Mouse (Mus musculus): ENCODE data around the gene Ikzf4.
"Not testable (repeated sequence)": the region's sequence is repeated elsewhere in the genome, so short reads cannot be mapped to it uniquely, and the experiment has no call there.

The Ikzf4 gene

DNA sequence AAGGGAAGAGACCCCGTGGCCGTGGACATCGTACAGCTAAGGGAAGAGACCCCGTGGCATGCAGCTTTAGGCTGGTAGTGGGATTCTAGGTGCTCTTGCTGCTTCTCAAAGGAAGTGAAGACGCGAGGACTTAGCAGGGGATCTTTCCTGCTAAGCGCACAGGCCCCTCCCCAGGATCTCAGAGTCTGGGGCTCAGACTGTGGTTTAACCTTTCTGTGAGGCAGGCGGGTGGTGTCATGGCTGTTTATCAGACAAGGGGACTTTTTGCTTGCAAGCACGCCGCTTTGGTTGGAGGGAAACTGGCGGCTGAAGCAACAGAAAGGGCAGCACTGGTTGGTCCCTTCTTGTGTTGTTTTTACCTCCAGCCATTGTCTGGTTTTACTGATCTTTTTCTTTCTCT lies 8.8 kb downstream of the Ikzf4 start:
- peak; percentile 86 for DNase-seq

DNA sequence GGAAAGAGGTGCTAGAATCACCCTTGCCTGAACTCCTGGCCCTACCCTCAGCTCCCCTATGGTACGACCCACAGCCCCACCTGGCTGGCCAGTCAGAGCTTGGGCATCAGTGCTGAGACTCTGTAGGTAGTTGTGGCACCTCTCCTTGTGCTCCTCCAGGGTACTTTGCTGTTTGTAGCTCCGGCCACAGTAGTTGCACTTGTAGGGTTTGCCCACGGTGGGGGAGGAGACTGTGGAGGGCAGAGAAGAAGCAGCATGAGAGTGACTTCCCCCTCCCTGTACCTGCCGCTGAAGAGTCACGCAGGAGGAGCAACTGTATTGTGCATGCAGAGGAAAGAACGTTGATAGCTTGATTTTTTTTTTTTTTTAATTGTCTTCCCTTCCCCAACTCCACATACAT lies 9.2 kb downstream of the Ikzf4 start:
- peak; percentile 70 for DNase-seq

DNA sequence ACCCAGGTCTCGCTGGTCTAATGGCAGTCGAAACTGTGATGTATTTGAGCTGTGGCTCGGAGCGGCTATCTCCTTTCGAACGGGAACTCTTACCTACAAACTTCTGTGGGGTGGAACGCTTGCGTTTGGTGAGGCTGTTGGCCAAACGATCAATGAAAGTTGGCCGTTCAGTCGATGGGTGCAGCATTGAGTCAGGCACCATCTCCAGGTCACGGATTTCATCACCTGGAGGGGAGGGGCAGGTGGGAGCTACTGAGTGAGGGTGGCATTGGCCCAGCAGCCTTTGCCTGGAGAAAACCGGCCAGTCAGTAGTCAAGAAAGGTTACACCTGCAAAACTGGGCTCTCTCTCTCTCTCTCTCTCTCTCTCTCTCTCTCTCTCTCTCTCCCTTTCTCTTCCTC lies 10.1 kb downstream of the Ikzf4 start:
- DNase-seq, result no peak

DNA sequence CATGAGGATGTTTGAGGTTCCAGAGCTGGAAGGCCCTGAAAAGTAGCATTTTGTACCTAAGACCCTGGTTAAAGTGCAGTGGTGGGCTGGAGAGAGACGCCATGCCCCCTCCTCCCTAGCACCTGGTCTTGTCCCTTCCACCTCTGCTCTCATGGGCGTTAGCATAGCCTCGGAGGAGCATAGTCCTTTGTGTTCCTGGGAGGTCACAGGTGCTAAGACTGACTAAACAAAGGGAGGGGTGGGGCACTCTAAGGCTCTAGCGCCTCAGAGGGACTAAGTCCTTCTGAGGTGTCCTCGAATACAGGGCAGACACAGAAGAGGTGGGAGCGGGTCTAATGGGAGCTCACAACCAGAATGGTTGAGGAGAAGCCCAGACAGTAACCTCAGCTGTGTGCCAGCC lies 14.2 kb downstream of the Ikzf4 start:
- no peak for DNase-seq

DNA sequence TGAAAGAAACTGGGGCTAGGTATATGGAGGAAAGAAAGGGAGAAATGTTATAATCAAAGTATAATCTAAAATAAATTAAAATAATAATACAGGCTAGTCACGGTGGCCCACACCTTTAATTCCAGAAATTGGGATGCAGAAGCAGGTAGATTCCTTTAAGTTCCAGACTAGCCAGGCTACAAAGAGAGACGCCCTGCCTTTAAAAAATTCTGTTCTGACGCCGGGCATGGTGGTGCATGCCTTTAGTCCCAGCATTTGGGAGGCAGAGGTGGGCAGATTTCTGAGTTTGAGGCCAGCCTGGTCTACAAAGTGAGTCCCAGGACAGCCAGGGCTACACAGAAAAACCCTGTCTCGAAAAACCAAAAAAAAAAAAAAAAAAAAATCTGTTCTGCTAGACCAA lies 15.5 kb downstream of the Ikzf4 start:
- DNase-seq, result not testable (repeated sequence)

DNA sequence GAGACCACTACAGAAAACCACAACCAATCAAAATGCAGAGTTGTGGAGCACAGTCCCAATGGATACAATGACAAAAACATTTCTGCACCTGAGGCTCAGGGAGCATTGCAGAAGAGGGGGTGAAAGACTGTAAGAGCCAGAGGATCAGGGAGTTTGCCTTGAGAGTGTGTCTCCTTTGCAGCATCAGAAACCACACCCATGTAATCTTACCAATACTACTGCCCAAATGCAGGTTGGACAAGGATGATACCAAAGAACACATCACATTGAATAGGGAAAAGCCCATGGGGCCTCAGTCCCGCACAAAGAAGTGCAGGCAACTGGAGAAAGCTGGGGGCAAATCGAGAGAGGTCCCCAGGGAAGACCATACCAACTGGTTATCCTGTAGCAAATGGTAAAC lies 16.0 kb downstream of the Ikzf4 start:
- DNase-seq, result no peak

DNA sequence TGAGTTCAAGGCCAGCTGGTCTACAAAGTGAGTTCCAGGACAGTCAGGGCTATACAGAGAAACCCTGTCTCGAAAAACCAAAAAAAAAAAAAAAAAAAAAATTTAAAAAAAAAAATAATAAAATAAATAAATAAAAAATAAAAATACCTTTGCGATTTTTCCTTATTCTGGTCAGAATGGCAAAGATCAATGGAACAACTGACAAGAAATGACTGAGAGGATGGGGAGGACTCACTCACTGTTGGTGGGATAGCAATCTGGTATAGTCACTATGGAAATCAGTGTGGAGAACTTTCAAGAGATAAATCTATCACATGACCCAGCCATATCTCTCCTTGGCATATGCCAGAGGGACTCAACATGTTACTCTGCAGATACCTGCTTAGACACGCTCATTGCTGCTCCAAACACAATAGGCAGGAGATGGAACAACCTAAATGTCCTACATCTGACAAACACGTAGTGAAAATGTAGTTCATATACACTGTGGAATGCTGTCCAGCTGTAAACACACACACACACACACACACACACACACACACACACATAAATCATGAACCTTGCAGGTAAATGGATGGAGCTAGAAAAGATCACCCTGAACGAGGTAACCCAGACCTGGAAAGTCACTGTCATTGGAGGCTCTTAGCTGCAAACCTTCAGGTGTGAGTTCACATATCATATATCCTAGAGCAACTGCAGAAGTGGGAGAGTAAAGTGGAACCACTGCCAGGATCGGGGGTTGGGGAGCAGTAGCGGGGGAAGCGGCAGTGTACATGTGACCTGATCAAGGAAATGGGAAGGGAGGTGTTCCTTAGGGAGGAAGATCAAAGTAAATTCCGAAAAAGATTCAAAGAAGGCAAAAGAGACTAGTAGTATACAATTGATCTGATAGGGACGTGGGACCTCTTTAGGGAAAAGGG lies 18.1 kb downstream of the Ikzf4 start:
- no peak for DNase-seq

DNA sequence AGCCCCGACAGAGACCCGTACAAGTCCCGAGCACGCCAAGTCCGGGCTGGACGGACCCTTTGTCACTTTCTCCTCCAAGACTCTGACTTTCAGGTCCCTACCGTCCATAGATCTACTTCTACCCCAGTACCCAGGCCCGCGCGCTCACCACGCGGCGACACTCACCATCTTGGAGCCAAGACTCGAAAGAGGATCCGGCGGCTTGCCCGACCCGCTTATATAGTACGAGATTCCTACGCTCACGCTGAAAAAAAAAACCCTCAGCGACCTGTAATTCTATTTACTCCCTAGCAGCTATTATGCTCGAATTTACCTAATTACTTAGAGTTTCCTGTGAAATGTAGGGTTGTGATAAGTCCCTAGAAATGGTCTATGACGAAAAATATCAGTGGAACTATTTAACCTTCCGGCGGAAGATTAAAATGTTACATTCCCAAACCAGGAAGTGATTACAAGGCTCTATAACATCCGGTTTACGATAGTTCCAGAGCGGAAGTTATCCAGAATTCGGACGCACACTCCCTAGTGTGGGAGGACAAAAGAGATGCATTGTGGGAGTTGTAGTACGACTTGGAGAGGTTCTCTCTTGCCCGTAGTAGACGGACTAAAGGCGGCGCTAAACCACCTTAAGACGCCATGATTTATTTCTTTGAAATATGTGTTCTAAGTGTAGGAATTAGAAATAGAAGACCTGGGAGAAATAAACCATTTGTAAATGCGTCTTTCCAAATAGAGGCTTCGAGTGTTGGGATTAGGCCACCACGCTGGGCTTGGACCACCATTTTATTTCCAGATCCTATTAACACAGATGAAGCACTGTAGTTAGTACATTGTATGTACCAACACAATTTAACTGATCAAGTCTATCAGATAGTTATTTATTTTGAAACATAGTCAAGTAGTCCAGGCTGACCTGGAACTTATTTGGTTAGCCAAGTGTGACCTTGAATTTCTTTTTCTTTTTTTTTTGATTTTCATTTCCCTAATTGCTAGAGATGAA lies 19.2 kb downstream of the Ikzf4 start, which contains the start of gene Rps26:
Gene Rps26, minus strand, starts transcription at position 437 of the 1,000 bp plus-strand sequence.
- DNase-seq, result peak; percentile 90

DNA sequence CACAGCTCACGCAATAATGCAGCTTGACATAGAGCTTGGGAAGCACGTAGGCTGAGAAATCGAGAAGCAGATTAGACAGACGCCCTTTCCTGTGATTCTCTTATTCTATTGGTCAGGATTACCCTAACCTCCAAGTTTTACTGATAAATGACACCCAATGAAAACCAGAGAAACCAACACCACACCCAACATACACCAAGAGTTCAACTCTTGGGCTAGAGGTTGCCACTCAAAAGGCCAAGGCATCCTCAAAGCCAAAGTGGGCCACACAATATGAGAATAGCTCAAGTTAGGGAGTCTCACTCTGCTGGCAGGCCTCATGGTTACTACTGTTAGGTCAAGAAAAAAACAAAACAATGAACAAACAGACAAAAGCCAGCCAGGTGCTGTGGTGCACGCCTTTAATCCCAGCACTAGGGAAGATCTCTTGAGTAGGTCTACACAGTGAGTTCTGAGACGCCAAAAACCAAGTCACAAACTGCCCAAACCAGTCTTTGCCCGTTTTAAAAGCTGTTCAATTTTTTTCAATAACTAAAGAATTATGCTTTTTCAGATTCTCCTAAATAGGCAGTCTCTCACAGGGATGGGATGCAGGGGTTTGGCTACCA lies 20.4 kb downstream of the Ikzf4 start:
- DNase-seq, result no peak

DNA sequence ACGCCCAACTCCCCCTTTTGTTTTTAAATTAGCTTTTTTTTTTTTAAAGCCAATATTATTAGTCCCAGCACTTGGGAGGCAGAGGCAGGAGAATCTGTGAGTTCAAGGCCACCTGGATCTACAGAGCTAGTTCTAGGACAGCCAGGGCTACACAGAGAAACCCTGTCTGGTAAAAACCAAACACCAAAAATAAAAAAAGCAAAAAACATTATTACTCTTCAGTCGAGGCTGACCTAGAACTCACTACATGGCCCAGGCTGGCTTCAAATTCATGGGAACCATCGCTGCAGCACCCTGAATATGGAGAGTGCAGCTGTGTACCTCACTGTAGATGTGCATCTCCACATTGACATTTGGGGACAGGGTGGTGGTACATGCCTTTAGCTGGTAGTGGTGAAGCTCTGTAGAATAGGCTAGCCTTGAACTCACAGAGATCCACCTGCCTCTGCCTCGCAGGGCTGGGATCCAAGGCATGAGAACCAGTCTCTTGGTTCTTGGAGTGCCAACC lies 22.6 kb downstream of the Ikzf4 start:
- not testable (repeated sequence) for DNase-seq

DNA sequence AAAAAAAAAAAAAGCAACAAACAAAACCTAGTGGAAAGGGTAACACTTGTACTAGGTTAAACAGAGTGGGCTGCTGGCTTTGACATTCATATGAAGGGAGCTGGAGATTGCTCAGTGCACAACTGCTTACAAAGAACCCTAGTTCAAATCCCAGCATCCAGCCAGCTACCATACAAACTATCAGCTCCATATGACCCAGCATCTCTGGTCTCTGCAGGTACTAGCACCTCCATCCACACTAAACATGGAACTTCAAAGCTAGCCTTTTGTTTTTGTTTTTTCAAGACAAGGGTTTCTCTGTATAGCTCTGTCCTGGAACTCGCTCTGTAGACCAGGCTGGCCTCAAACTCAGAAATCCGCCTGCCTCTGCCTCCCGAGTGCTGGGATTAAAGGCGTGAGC lies 23.1 kb downstream of the Ikzf4 start:
- DNase-seq, result no peak

DNA sequence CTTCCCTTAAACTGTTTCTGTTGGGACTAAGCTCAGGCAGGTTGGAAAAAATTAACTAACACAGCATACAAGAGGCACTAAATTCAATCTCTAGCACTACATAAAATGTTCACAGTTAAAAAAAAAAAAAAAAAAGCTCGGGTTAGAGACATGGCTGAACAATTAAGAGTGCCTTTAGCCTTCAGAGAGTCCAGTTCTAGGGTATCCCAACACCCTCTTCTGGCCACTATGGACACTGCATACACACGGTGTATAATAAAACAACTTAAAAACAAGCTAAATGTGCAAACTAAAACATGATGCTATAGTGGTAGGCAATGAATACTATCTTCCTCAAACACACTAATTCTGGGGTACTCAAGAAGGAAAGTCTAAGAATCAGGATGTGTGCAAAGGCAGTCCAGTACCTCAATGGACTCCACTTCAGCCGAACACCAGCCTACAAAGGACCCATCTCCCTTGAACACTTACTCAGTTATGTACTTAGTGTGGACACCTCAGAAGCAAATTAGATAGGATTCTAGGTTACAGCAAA lies 23.7 kb downstream of the Ikzf4 start:
- no peak for DNase-seq

DNA sequence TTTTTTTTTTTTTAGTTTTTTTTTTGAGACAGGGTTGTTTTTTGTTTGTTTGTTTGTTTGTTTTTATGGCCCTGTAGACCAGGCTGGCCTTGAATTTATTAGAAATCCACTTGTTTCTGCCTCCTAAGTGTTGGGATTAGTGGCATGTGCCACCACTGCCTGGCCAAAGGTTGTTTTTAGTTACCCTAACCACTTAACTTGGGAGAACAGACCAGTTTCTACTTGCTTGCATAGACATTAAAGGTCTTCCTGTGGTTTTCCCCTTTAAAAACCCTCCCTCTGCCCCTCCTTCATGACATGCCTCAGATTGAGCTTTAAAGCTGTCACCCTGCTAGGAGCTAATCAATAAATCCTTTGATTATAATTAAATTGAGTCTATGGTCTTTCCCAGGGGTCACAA lies 25.6 kb downstream of the Ikzf4 start:
- no peak for DNase-seq

DNA sequence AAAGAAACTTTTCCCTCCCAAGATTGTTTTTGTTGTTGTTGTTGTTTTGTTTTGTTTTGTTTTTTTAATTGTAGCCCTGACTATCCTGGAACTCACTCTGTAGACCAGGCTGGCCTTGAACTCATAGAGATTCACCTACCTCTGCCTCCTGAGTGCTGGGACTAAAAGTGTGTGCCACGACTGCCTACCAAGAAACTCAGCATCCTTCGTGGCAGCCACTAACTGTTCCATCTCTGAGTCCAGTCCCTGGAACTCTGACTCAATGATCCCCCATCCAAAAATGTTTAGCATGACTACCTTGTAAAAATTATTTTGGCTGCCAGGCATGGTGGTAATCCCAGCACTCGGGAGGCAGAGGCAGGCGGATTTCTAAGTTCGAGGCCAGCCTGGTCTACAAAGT lies 26.6 kb downstream of the Ikzf4 start:
- not testable (repeated sequence) for DNase-seq

DNA sequence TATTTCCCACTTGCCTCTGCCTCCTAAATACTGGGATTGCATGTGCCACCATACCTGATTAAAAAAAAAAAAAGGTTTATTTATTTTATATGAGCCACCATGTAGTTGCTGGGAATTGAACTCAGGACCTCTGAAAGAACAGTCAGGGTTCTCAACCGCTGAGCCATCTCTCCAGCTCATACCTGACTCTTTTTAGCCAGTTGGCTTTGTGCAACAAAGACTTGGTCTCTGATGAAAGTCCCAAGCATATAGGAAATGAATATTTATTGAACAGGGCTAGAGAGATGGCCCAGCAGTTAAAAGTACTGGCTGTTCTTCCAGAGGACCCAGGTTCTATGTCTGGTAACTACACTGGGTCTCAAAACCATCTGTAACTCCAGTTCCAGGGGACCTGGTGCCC lies 27.2 kb downstream of the Ikzf4 start:
- no peak for DNase-seq

DNA sequence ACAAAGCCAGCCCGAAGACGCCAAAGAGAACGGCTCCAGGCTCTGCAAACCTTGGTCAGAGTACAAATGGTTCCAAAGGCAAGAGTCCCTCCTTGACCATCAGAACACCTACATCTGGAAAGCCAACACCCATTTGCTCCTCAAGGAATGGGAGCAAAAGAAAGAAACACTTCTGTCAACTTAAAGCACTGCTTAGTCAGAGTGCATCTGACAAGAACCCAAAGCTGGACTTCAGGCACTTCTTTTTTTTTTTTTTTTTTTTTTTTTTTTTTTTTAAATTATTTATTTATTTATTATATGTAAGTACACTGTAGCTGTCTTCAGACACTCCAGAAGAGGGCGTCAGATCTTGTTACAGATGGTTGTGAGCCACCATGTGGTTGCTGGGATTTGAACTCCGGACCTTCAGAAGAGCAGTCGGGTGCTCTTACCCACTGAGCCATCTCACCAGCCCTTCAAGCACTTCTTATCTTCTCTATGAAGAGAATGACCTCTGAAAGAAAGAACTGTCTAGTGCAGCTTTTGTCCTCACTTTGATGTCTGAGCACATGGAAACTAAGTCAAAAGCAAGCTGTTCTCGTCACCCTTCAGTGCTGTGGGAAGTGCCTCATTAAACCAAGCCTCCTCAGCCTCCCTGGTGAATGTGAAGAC lies 29.9 kb downstream of the Ikzf4 start:
- not testable (repeated sequence) for DNase-seq

DNA sequence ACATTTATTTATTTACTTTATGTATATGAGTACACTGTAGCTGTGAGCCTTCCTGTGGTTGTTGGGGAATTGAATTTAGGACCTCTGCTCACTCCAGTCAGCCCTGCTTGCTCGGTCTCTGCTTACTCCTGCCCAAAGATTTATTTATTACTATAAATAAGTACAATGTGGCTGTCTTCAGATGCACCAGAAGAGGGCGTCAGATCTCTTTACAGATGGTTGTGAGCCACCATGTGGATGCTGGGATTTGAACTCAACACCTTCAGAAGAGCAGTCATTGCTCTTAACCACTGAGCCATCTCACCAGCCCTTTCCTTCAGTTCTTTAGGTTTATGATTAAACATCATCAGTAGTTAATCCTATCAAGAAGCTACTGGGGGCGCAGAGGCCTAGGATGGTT lies 30.9 kb downstream of the Ikzf4 start:
- DNase-seq, result no peak

DNA sequence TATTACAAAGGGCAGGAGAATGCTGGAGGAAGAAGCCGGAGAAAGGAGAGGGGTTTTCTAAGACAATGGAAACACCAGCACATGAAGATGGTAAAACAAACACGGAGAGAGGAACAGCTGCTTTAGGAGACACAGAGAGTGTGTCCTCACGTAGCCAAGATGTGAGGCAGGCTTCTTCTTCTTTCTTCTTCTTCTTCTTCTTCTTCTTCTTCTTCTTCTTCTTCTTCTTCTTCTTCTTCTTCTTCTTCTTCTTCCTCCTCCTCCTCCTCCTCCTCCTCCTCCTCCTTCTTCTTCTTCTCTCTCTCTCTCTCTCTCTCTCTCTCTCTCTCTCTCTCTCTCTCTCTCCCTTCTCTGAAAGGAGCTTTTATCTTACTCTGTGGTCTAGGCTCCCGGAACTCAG lies 32.0 kb downstream of the Ikzf4 start:
- DNase-seq, result not testable (repeated sequence)

DNA sequence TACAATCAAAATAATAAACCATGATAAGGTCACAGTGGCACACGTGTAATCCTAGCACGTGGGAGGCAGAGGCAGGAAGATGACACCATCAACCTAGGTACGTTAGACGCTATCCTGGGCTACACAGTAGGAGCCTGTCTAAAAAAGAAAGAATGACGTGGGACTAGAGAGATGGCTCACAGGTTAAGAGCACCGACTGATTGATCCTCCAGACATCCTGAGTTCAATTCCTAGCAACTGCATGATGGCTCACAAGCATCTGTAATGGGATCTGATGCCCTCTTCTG lies 32.7 kb downstream of the Ikzf4 start:
- no peak for DNase-seq

DNA sequence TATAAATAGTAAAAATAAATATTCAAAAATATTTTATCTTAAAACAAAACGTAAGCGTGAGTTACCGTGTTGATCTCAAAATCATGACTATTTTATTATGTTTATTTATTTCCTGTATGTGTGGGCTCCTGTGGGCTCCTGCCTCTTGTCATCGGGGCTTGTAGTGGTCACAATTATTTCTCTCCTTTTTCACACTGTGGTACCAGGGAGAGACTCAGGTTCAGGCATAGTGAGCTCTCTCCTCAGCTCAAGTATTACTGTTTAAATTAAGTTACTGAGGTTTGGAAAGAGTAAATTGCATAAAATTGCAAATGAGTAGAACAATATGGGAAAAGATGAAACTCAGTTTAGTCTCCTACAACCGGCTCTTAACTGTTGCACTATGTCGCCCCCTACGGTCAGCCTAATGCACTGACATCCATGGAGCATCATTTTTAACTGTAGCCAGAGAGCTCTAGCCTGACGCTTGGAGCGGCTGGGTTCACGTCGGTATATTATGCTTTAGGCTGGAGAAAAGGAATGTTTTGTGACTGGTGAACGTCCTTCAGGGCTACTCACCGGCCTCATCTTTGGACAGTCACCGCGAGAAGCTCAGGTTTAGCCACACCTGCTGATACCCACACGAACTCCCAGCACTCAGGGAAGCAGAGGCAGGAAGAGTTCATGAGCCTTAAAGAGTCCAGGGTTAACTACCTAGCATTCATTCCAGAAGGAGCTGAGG lies 33.2 kb downstream of the Ikzf4 start:
- DNase-seq, result peak; percentile 80

DNA sequence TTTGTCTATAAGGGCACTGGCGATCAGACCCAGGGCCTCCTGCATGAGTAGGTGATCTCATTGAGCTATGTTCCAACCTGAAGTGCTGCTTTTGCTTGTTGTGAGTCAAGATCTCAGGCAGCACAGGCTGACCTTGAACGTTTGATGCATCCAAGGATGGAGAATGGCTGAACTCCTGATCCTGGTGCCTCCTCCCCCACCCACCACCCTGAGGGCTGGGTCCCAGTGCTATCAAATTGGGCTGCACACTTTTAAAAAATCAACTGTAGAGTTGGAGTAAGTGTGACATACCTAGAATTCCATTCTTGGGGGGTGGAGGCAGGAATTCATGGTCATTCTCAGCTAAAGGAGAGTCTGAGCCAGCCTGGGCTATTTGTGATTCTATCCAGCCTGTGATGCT lies 39.3 kb downstream of the Ikzf4 start:
- no peak for DNase-seq

Measured in thymus, postnatal 14 days (tissue).